Mouse (Mus musculus) ES-Bruce4 (cell line): ENCODE data around the gene Zbtb45. TPM values are rescaled to one million over a fixed set of nuclear protein-coding genes. Genes with fewer than 3 reads are reported as not detected.
A peak's percentile ranks its signal among the peaks of the same experiment; 100 is the strongest.

Experiments
- H3K27ac ChIP-seq: 2 replicates; pipeline ENCODE4 v1.5.1; 2012; ENCODE audit warnings: low read length, inconsistent platforms; ENCODE audit not compliant: insufficient read depth
- H3K27me3 ChIP-seq: 2 replicates; pipeline ENCODE4 v1.6.1; 2012; ENCODE audit warnings: mild to moderate bottlenecking, low read length, inconsistent platforms; ENCODE audit not compliant: control insufficient read depth, poor library complexity, insufficient read depth, severe bottlenecking
- H3K36me3 ChIP-seq: 2 replicates; pipeline ENCODE4 v1.6.1; 2012; ENCODE audit warnings: inconsistent platforms, mild to moderate bottlenecking, low read length, moderate library complexity; ENCODE audit not compliant: control insufficient read depth, poor library complexity, insufficient read depth, severe bottlenecking
- H3K4me1 ChIP-seq: one replicate; pipeline ENCODE4 v1.8.1; 2011; ENCODE audit warnings: low read length; ENCODE audit not compliant: control insufficient read depth, insufficient read depth
- H3K4me3 ChIP-seq: 2 replicates; pipeline ENCODE4 v1.5.1; 2011; ENCODE audit warnings: low read depth, mild to moderate bottlenecking, low read length
- H3K9ac ChIP-seq: 2 replicates; pipeline ENCODE4 v1.6.1; 2012; ENCODE audit warnings: low read depth, mild to moderate bottlenecking, inconsistent platforms; ENCODE audit not compliant: poor library complexity, severe bottlenecking
- H3K9me3 ChIP-seq: replicated peaks from 2 replicates; pipeline ENCODE4 v1.6.1; 2012; ENCODE audit warnings: mild to moderate bottlenecking, low read length, inconsistent platforms; ENCODE audit not compliant: control insufficient read depth, poor library complexity, insufficient read depth, severe bottlenecking
- CTCF ChIP-seq: IDR thresholded peaks from one replicate; pipeline ENCODE4 v1.8.1; 2011; ENCODE audit warnings: low read depth, low read length
- EP300 ChIP-seq: IDR thresholded peaks from 2 replicates; pipeline ENCODE4 v1.6.1; 2011; ENCODE audit warnings: low read depth, low read length; ENCODE audit not compliant: insufficient read depth
- POLR2A ChIP-seq: IDR thresholded peaks from one replicate; pipeline ENCODE4 v1.8.1; 2011; ENCODE audit warnings: low read length; ENCODE audit not compliant: insufficient read depth
- polyA plus RNA-seq: library from polyadenylated mRNA; stranded (reverse); fragments of >200 nt; gene quantifications from 2 replicates; pipeline ENCODE4 v1.2.4, GENCODE M21; 2011; ENCODE audit warnings: low read depth; ENCODE audit not compliant: missing spikeins, insufficient read depth, insufficient read length

The Zbtb45 gene
- polyA plus RNA-seq = 14.0 and 22.7 TPM in 2 replicates

DNA sequence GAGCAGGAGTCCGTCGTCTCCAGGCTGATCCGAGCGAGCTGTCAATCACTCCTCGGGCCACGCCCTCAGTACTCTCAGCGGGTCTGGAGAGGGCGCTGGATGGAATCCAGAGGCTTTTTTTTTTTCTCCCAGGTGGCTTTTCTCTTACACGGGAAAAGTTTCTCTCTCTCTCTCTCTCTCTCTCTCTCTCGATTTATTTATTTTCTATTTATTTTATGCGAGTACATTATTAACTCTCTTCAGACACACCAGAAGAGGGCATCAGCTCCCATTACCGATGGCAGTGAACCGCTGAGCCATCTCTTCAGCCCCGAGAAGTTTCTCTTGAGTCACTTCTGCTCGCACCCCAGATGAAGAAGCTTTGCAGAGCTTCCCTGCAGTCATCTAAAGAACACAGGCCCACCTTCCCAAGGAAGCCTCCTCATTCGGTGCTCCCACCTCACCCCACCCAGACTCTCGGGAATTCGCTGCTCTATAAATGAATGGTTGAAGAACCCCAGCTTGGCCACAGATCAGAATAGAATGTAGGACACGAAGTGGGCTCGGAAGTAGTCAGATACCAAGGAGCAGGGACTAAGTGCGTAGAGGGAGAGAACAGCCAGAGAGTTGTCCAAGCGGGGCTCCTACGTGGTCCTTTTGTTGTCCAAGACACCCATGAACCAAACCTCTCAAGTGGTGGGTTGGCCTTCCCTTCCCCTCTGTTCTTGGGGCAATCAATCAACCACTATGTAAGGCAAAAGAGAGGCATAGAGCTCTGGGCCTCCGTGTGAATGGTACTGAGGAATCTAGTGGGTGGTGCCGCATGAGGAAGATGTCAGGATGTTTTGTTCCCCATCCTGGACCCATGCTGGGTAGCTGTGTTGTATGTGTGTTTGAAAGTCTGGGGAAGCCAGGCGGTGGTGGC is at the start of gene Zbtb45:
TSS of gene Zbtb45 (minus strand) at position 30 of the 904 bp plus-strand sequence.
- Histone ChIP-seq H3K9me3 (no peaks in the 10 kb centered on the region), H3K4me1 (peaks cover 1% of the 10 kb centered on the region), H3K27me3 (no peaks in the 10 kb centered on the region), H3K9ac (peak within 1 kb of the TSS; percentile 92), H3K4me3 (peak within 1 kb of the TSS; percentile 97), H3K27ac (peak within 1 kb of the TSS; percentile 98), H3K36me3 (no peaks in the 10 kb centered on the region)
- TF ChIP-seq CTCF = no peak
- TF ChIP-seq EP300 = no peak
- no peak for TF ChIP-seq POLR2A

DNA sequence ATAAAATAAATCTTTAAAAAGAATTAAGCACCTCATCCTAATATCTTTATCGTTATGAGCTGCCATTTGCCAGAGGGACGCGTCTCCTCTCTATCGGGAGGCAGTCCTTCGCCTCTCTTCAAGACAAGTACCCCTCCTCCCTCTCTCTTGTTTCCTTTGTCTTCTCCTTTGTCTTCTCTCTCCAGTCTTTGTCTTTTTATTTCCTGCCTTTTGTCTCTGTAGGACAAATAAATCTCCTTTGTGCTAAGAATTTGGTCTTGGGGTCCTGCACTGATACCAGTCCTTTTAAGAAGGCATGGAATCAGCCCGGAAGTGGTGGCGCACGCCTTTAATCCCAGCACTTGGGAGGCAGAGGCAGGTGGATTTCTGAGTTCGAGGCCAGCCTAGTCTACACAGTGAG is 49.7 kb upstream of the Zbtb45 start:
- Histone ChIP-seq H3K9ac (no peak overlapping the region), H3K36me3 (no peaks in the 10 kb centered on the region), H3K4me1 (peaks cover 2% of the 10 kb centered on the region), H3K9me3 (no peaks in the 10 kb centered on the region), H3K27me3 (no peaks in the 10 kb centered on the region), H3K4me3 (no peak overlapping the region), H3K27ac (0 out of 2 replicates have a peak overlapping the region, but pooled peaks have one; percentile 25)
- TF ChIP-seq CTCF (no peak), POLR2A (no peak), EP300 (no peak)

DNA sequence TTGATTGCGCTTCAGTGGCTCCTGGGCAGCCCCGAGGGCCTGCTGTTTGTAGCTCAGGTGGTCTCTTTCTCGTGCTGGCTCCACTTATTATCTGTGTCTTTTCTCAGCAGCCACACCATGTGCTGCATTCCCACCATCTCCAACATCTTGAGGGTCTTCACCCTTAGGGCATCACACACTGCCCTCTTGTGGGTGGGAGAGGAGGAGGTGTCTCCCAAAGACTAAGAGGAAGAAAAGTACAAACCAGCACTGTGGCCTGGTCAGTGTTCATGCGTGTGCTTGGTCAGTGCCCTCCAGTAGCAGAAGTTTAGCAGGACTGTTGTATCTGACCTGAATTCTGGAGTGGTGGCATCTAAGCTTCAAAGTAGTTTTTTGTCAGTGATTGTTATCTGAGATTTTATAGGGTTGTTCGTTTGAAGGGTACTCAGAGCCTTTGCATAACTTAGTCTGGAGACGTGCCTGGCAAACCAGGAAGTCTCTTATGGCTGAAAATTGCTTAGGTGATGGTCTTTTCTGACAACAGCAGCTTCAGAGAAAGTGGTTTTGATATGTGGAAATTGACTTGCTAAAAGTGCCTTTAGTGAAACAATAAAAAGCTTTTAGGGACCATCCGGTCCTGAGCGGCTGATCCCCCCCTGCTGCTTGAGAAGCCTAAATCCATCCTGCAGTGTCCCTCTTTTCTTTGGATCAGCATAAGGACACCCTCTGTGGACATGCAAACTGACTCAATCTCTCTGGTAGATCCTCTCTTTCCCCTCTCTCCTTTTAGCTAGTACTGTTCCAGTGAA is 47.3 kb upstream of the Zbtb45 start:
- no peak overlapping the region for H3K4me3 ChIP-seq
- TF ChIP-seq EP300 = 0 out of 2 replicates have a peak, but pooled peaks have one; percentile 25
- TF ChIP-seq POLR2A = no peak
- peak; percentile 66 for TF ChIP-seq CTCF
- no peaks in the 10 kb centered on the region for H3K27me3 ChIP-seq
- no peak overlapping the region for H3K9ac ChIP-seq
- H3K27ac ChIP-seq = no peak overlapping the region
- H3K9me3 ChIP-seq = no peaks in the 10 kb centered on the region
- peaks cover 2% of the 10 kb centered on the region for H3K4me1 ChIP-seq
- H3K36me3 ChIP-seq = no peaks in the 10 kb centered on the region

DNA sequence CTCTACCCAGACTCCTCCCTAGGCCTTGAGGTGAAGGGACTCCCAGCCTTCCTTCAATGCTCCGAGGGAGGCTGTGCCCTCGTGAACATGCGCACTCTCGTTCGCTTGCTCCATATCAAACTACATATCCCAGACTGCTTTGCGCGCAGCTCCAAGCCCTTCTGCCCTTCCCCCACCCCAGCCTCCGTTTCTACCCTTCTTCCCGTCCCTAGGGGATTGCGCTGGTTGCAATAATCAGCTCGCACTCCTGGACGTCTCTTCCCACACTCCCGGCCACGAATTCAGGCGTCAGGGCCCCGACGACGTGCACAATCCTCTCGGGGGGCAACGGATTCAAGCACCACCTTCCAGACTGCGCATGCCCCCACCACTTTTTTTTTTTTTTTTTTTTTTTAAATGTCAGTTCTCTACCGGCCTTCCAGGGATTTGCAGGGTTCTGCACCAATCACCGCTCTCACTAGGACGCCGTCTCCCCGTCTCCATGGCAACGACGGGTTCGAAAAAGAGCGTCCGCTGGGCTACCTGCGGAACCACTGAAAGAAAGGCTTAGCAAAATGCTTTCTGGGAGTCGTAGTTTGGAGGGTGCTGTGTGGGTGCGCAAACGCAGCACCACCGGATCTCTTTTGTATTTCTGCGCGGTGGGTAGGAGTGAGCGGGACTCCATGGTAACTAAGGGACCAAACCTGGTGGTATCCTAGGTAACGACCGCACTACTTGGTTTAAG is 44.6 kb upstream of the Zbtb45 start, which contains the start of gene Mzf1:
TSS of gene Mzf1 (minus strand) at position 478 of the 724 bp plus-strand sequence.
- Histone ChIP-seq H3K9me3 (no peaks in the 10 kb centered on the region), H3K4me3 (peak within 1 kb of the TSS; percentile 95), H3K36me3 (no peaks in the 10 kb centered on the region), H3K9ac (peak within 1 kb of the TSS; percentile 50), H3K27me3 (no peaks in the 10 kb centered on the region), H3K27ac (peak within 1 kb of the TSS; percentile 69), H3K4me1 (peaks cover 2% of the 10 kb centered on the region)
- TF ChIP-seq EP300 = no peak
- TF ChIP-seq POLR2A = peak; percentile 23

DNA sequence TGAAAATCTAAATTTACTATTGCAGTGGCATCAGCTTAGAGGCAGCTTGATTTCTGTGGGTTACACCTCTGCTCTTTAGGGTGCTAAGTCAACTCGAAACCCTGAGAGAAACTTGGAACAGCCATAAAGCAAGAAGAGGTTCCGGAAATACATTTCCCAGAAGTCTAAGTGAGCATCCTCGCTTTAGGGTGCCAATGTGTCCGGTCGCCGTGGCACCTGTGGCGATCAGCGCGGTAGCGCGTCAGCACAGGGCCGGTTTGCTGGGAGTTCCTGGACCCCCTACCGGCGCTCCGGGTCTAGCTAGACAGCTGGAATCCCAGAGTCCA is 44.1 kb upstream of the Zbtb45 start:
- H3K4me1 ChIP-seq = peaks cover 2% of the 10 kb centered on the region
- peak overlapping the region; percentile 95 for H3K4me3 ChIP-seq
- H3K27ac ChIP-seq = no peak overlapping the region
- TF ChIP-seq POLR2A (no peak), CTCF (no peak)
- no peaks in the 10 kb centered on the region for H3K27me3 ChIP-seq
- peak overlapping the region; percentile 50 for H3K9ac ChIP-seq
- no peaks in the 10 kb centered on the region for H3K36me3 ChIP-seq
- no peaks in the 10 kb centered on the region for H3K9me3 ChIP-seq
